Mouse (Mus musculus): Measurements from ENCODE around the gene Raver2. TPM values are rescaled to one million over a fixed set of nuclear protein-coding genes. Genes with fewer than 3 reads are reported as not detected.
"Not testable (repeated sequence)": the region's sequence is repeated elsewhere in the genome, so short reads cannot be mapped to it uniquely, and the experiment has no call there.

Raver2 gene
- polyA plus RNA-seq, 1 experiment from 2014 or later = 12.2 TPM

DNA sequence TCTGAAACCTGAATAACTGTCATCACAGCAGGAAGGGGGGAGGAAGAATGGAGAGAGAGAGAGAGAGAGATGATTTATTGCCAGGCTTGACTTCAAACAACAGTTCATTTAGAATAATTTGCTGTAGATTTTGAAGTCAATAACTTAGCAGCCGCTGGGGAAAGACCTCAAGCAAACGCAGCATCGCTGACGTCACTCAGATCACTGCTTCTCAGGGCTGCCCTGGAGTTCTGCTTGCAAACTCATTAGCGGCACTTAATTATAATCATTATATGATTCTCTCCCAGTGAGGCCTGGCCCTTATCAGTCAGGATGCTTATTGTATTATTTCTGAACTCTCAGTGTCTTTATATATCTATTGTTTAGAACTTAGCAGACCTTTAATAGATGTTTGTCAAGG, 2.4 kb upstream of the Raver2 start:
- Histone ChIP-seq H3K9me3 (no peaks in the 10 kb centered on the region), H3K4me1 (peaks cover 8% of the 10 kb centered on the region; the same call in 1 of the 2 replicates), H3K4me2 (replicated peaks) (no peak overlapping the region), H3K9ac (replicated peaks) (no peak overlapping the region), H3K4me3 (no peak overlapping the region), H3K36me3 (no peaks in the 10 kb centered on the region), H3K27me3 (0 out of 2 replicates have a peak, but pooled peaks cover 2% of the 10 kb centered on the region), H3K27ac (replicated peaks) (no peak overlapping the region)
- 78% methylated on average over 5 of the region's 5 CpGs for WGBS
- no peak for ATAC-seq (ENCODE audit: low FRiP score, low read depth)

DNA sequence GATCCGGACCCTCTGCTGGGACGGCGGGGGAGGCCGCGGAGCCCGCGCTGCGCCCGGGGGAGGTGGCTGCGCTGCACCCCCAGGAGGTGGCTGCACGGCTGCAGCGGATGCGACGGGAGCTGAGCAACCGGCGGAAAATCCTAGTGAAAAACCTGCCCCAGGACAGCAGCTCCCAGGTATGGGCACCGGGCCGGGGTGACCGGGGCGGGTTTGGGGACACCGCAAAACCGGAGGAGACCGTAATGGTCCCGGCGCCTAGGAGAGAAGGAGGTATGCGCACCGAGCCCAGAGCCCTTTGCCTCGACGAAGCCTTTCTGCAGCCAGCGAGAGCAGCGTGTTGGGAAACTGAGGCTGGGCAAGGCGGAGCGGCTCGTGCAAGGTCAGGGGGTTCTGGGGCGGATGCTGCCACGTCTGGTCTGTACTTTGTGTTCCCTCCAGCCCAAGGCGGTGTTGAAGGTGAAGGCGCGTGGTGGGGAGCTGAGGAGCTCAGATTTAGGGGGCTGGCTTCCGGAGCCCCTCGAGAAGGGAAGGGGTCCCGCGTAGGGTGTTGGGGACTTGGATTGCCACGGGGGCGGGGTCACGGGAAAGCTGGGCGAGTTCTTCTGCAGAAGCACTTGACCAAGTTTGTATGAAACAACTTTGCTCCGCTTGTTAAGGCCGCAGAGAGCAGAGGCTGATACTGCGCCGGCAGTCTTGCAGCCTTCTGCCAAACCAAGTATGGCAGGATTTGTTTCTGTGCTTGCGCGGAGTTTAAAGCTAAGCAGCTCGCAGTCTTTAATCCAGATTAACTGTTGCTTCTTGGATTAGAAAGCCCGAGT, 580 bp downstream of the Raver2 start:
- peak overlapping the region; percentile 84 for H3K4me2 ChIP-seq (replicated peaks)
- no peaks in the 10 kb centered on the region for H3K36me3 ChIP-seq
- 0 out of 2 replicates have a peak, but pooled peaks cover 2% of the 10 kb centered on the region for H3K27me3 ChIP-seq
- under 1% methylated on average over 54 of the region's 55 CpGs for WGBS
- H3K9ac ChIP-seq (replicated peaks) = peak overlapping the region; percentile 92
- peak overlapping the region; percentile 58; the same call in 1 of the 2 replicates for H3K27ac ChIP-seq (replicated peaks)
- peak overlapping the region; percentile 93 for H3K4me3 ChIP-seq
- H3K9me3 ChIP-seq = no peaks in the 10 kb centered on the region
- H3K4me1 ChIP-seq = peaks cover 8% of the 10 kb centered on the region; the same call in 1 of the 2 replicates
- ATAC-seq (ENCODE audit: low FRiP score, low read depth) = peak; percentile 68

DNA sequence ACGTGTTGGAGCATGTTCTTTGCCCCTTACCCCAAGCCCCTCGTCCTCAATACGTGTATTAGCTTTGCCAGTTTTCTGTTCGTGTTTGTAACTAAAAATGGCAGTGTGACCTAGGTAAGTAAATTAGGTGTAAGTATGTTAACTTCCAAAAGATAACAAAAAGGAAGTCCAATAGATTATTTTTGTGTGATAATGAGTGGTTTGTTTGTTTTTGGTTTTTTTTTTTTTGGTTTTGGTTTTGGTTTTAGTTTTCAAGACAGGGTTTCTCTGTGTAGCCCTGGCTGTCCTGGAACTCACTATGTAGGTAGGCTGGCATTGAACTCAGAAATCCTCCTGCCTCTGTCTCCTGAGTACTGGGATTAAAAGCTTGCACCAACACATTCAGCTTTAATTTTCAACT, 2.8 kb downstream of the Raver2 start:
- 84% methylated on average over 4 of the region's 4 CpGs for WGBS
- H3K27me3 ChIP-seq = 0 out of 2 replicates have a peak, but pooled peaks cover 2% of the 10 kb centered on the region
- H3K9me3 ChIP-seq = no peaks in the 10 kb centered on the region
- no peak overlapping the region for H3K9ac ChIP-seq (replicated peaks)
- H3K4me3 ChIP-seq = no peak overlapping the region
- H3K4me1 ChIP-seq = peaks cover 8% of the 10 kb centered on the region; the same call in 1 of the 2 replicates
- ATAC-seq (ENCODE audit: low FRiP score, low read depth) = no peak
- no peaks in the 10 kb centered on the region for H3K36me3 ChIP-seq
- no peak overlapping the region for H3K27ac ChIP-seq (replicated peaks)
- no peak overlapping the region for H3K4me2 ChIP-seq (replicated peaks)

DNA sequence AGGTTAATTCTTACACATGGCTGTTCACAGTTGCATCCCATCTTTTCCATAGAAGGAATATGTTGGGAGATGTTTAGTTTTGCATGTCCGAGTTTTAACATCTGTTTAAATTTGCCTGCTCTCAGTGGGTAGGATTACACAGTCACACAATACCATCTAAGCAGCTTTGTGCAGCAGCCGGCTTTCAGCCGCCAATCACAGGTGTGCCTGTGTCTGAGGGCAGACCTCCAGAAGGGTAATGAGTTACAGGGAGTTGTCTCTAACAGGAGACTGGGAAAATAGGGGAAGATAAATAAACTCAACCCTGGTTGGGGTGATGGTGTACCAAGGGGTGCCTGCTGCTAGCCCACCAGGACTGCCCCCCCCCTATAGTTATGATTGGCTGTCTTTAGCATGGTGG, 7.6 kb downstream of the Raver2 start:
- no peak overlapping the region for H3K4me3 ChIP-seq
- 25% methylated on average over 3 of the region's 3 CpGs for WGBS
- no peak overlapping the region for H3K4me2 ChIP-seq (replicated peaks)
- no peak for ATAC-seq (ENCODE audit: low FRiP score, low read depth)
- no peak overlapping the region for H3K9ac ChIP-seq (replicated peaks)
- peaks cover 2% of the 10 kb centered on the region; the same call in 1 of the 2 replicates for H3K4me1 ChIP-seq
- H3K27me3 ChIP-seq = no peaks in the 10 kb centered on the region
- no peaks in the 10 kb centered on the region for H3K9me3 ChIP-seq
- H3K27ac ChIP-seq (replicated peaks) = no peak overlapping the region
- no peaks in the 10 kb centered on the region for H3K36me3 ChIP-seq

DNA sequence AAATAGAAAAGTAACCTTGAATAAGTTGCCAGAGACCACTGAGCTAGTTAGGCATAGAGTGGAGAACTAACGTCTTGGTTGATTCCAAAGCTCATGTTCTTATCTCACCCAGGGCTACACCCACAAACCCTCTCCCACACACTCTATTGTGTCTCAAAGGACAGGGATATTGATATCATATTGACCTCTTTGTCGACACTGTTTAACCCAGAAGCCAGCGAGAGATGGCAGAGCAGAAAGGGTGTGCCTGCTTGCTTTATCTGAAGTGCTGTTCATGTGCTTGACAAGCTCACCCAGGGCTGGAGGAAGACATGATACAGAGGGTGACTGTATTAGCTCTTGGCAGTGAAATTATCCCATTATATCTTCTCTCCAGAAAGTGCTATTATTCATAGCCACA, 11.2 kb downstream of the Raver2 start:
- no peak overlapping the region for H3K4me3 ChIP-seq
- ATAC-seq (ENCODE audit: low FRiP score, low read depth) = no peak
- no peaks in the 10 kb centered on the region for H3K9me3 ChIP-seq
- H3K4me2 ChIP-seq (replicated peaks) = no peak overlapping the region
- H3K27ac ChIP-seq (replicated peaks) = no peak overlapping the region
- no peaks in the 10 kb centered on the region for H3K36me3 ChIP-seq
- no peak overlapping the region for H3K9ac ChIP-seq (replicated peaks)
- 72% methylated on average over 3 of the region's 3 CpGs for WGBS
- H3K4me1 ChIP-seq = peaks cover 17% of the 10 kb centered on the region
- no peaks in the 10 kb centered on the region for H3K27me3 ChIP-seq

DNA sequence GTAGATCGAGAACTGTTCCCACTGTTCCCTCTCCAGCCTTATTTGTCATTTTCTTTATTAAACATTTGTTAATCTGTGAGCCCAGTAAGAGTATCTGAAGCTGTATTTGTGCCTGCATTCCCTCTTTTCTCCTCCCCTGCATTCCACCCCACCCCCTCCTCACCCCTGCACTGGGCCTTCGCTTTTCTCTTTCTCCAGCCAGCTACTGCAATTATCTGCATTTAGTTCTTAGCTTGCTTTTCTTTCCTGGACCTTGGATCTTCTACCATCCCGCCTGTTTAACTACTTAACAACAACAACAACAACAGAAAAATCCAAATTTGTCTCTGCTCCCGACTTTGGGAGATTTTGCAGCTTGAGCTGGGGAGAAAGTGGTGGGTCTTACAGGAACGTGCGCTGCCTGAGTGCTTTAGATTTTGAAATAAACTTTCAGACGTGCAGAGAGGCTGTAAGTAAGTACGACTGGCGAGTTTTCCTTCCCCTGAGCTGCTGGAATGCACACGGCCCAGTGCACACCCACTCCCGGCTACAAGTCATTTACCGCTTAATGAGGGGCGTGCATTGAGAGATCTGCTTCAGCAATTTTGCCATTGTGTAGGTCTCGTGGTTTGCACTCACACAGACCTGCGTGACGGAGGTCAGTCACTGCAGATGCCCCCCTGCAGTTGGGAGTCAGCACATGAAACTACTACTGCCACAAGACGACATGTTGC, 13.5 kb downstream of the Raver2 start:
- peak overlapping the region; percentile 19; the same call in 1 of the 2 replicates for H3K4me2 ChIP-seq (replicated peaks)
- no peaks in the 10 kb centered on the region for H3K27me3 ChIP-seq
- peak; percentile 65; the same call in 1 of the 2 replicates for ATAC-seq (ENCODE audit: low FRiP score, low read depth)
- 0 out of 2 replicates have a peak overlapping the region, but pooled peaks have one; percentile 46 for H3K27ac ChIP-seq (replicated peaks)
- peaks cover 17% of the 10 kb centered on the region for H3K4me1 ChIP-seq
- WGBS = 12% methylated on average over 17 of the region's 17 CpGs
- peaks cover 8% of the 10 kb centered on the region; the same call in 1 of the 2 replicates for H3K36me3 ChIP-seq
- no peak overlapping the region for H3K4me3 ChIP-seq
- no peaks in the 10 kb centered on the region for H3K9me3 ChIP-seq
- 0 out of 2 replicates have a peak overlapping the region, but pooled peaks have one; percentile 15 for H3K9ac ChIP-seq (replicated peaks)

DNA sequence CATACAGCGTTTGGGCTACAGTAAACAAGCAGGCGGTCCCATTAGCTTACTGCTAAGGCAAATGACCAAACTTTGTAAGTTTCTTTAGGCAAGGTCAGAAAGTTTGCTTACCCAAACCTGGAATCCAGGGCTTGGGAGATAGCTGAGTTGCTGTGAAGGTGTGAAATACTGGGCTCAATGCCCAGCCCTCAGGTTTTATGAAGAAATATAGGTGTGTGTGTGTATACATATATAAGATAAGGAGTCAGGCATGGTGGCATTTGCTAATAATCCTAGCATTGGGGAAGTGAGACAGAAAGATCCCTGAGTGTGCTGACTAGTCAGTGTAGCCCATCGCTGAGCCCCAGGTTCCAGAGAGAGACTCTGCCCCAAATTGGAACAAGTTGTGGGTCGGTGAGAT, 16.1 kb downstream of the Raver2 start:
- Histone ChIP-seq H3K27me3 (no peaks in the 10 kb centered on the region), H3K36me3 (peaks cover 8% of the 10 kb centered on the region; the same call in 1 of the 2 replicates), H3K4me2 (replicated peaks) (no peak overlapping the region), H3K4me1 (peaks cover 22% of the 10 kb centered on the region), H3K9ac (replicated peaks) (no peak overlapping the region), H3K9me3 (no peaks in the 10 kb centered on the region), H3K27ac (replicated peaks) (no peak overlapping the region), H3K4me3 (no peak overlapping the region)
- WGBS = 92% methylated on average over 4 of the region's 4 CpGs
- ATAC-seq (ENCODE audit: low FRiP score, low read depth) = no peak

DNA sequence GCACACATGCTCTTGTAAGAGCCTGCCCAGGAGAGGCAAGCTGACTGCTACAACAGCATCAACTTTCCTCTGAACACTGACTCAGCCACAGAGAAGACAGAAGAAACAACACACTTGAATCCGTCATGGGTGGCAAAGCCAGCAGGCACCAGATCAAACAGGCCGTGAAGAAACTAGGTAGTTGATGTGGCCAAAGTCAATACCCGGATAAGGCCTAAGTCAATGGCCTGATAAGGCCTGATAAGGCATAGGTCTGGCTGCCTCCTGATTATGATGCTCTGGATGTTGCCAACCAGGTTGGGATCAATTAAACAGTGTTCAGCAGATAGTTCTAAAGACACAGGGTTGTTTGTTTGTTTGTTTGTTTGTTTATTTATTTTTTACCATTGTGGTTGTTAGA, 17.3 kb downstream of the Raver2 start:
- H3K27me3 ChIP-seq = no peaks in the 10 kb centered on the region
- no peak overlapping the region for H3K27ac ChIP-seq (replicated peaks)
- ATAC-seq (ENCODE audit: low FRiP score, low read depth) = no peak
- no peak overlapping the region for H3K4me3 ChIP-seq
- no peak overlapping the region for H3K9ac ChIP-seq (replicated peaks)
- peaks cover 8% of the 10 kb centered on the region; the same call in 1 of the 2 replicates for H3K36me3 ChIP-seq
- WGBS = 87% methylated on average over 3 of the region's 3 CpGs
- no peaks in the 10 kb centered on the region for H3K9me3 ChIP-seq
- H3K4me1 ChIP-seq = peaks cover 22% of the 10 kb centered on the region
- no peak overlapping the region for H3K4me2 ChIP-seq (replicated peaks)

DNA sequence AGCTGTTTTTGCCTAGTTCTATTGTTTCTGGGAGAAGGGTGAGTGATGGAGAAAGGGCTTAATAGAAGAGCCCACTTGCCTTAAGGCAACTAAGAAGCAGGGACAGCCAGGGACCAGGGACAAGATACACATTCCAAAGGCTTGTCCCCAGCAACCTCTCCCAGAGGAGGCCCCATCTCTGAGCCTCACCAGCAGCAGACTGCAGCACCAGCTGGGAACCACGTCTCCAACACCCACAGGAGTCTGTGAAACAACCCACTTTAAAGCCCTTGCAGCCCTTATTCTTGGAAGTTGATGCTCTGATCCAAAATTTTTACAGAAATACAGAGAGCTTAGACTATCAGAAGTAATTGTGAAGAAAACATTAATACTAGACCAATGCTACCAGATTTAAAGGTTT, 18.9 kb downstream of the Raver2 start:
- Histone ChIP-seq H3K36me3 (peaks cover 8% of the 10 kb centered on the region; the same call in 1 of the 2 replicates), H3K4me2 (replicated peaks) (no peak overlapping the region), H3K27me3 (no peaks in the 10 kb centered on the region), H3K27ac (replicated peaks) (no peak overlapping the region), H3K9ac (replicated peaks) (no peak overlapping the region), H3K4me3 (no peak overlapping the region), H3K9me3 (no peaks in the 10 kb centered on the region), H3K4me1 (peaks cover 7% of the 10 kb centered on the region)
- no peak for ATAC-seq (ENCODE audit: low FRiP score, low read depth)
- 29% methylated on average over 1 of the region's 1 CpGs for WGBS

DNA sequence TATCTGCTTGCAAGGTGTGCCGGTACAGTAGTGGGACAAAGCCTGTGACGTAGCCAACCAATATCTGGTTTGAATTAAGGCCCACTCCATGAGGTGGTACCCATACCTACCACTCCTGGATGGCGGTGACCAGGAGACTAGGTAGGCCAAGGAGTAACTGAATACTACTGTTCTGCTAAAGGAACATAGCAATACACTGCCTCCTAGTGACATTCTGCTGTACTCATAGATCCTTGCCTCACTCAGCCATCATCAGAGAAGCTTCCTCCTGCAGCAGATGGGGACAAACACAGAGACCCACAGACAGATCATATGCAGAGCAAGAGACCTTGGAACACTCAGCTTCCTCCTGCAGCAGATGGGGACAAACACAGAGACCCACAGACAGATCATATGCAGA, 21.8 kb downstream of the Raver2 start:
- WGBS = 96% methylated on average over 3 of the region's 3 CpGs
- H3K4me1 ChIP-seq; H3K4me2 ChIP-seq (replicated peaks); H3K9ac ChIP-seq (replicated peaks); H3K27ac ChIP-seq (replicated peaks); H3K36me3 ChIP-seq; H3K9me3 ChIP-seq; H3K27me3 ChIP-seq; H3K4me3 ChIP-seq; ATAC-seq (ENCODE audit: low FRiP score, low read depth): not testable (repeated sequence)

DNA sequence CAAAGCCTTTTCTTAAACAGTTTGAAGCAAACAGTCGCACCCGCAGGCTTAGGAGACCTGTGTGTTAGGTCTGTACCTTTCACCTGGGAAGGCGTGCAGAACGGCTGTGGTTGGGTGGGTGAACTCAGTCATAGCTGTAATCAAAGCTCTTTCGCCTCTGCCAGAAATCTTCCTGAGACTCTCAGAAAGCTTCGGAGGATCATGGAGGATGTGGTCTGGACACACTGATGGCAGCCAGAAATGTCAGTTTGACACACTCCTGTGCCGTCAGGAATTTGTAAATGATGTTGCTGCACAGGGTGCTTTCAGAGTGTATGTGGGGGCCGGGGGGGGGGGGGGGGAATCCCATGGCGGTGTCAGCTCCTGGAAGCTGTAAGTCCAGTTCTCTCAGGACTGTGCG, 24.5 kb downstream of the Raver2 start:
- no peak overlapping the region for H3K4me3 ChIP-seq
- no peaks in the 10 kb centered on the region for H3K4me1 ChIP-seq
- no peak overlapping the region for H3K27ac ChIP-seq (replicated peaks)
- WGBS = 84% methylated on average over 10 of the region's 10 CpGs
- H3K36me3 ChIP-seq = no peaks in the 10 kb centered on the region
- H3K9ac ChIP-seq (replicated peaks) = no peak overlapping the region
- no peak for ATAC-seq (ENCODE audit: low FRiP score, low read depth)
- H3K9me3 ChIP-seq = no peaks in the 10 kb centered on the region
- no peak overlapping the region for H3K4me2 ChIP-seq (replicated peaks)
- no peaks in the 10 kb centered on the region for H3K27me3 ChIP-seq

DNA sequence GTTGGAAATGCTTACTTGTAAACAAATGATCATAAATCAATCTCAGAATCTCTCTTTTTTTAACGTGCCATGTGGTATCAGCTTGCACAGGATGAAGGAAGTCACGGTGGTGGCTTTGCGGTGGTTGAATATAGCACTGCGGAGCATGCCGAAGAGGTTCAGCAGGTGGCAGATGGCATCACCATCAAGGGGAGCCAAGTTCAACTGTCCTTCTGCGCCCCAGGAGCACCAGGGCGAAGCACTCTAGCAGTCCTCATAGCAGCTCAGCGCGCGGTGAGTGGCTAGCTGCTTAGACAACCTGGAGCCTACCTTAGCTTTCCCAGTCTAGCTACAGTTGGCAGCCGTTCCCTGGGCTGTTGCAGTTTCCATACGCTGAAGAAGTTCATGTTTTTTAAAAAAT, 38.3 kb downstream of the Raver2 start:
- Histone ChIP-seq H3K9ac (replicated peaks) (no peak overlapping the region), H3K4me2 (replicated peaks) (no peak overlapping the region), H3K36me3 (peaks cover 25% of the 10 kb centered on the region), H3K27ac (replicated peaks) (no peak overlapping the region), H3K9me3 (peaks cover 16% of the 10 kb centered on the region), H3K4me3 (no peak overlapping the region), H3K4me1 (no peaks in the 10 kb centered on the region), H3K27me3 (no peaks in the 10 kb centered on the region)
- 93% methylated on average over 12 of the region's 12 CpGs for WGBS
- ATAC-seq (ENCODE audit: low FRiP score, low read depth) = no peak

Measured in midbrain, embryonic 12.5 days (tissue).